Mouse (Mus musculus): Measurements from ENCODE around the gene Cdx2. TPM values are rescaled to one million over a fixed set of nuclear protein-coding genes. Genes with fewer than 3 reads are reported as not detected.

Cdx2 gene
- polyA plus RNA-seq, 1 experiment from 2014 or later, result not detected

DNA sequence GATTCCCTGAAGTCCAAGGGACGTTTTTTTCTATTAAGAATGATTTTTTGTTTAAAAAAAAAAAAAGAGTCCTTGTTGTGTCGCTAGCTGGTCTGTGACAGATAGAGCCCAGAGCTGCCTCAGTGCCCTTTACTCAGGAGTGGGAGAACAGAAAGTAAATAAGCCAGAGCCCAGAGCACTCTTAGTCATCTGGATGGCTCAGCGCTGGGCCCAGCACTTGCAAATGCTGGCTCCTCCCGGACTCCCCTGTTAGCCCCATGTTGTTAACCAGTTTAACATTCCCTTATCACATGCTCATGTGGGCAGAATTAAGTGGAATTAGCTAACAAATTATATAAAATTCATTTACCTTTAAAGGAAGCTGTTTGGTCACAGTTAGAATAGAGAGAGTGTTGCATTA lies 43.1 kb downstream of the Cdx2 start:
- WGBS, result 25% methylated on average over 4 of the region's 4 CpGs

GRCm38 (mm10) chr5:147261899-147262541 lies 45.0 kb downstream of the Cdx2 start:
- no peak for ATAC-seq (replicated peaks; ENCODE audit: low FRiP score)
- H3K27ac ChIP-seq, result no peak overlapping the region
- no peaks in the 10 kb centered on the region for H3K4me1 ChIP-seq
- H3K36me3 ChIP-seq, result no peaks in the 10 kb centered on the region
- 43% methylated on average over 11 of the region's 11 CpGs for WGBS
- H3K4me2 ChIP-seq, result no peak overlapping the region
- no peak overlapping the region for H3K4me3 ChIP-seq (replicated peaks)
- H3K9ac ChIP-seq, result no peak overlapping the region
- H3K27me3 ChIP-seq, result peaks cover 65% of the 10 kb centered on the region
- H3K9me3 ChIP-seq (replicated peaks), result no peaks in the 10 kb centered on the region; the same call in 1 of the 2 replicates

More for the DNA sequence above, 43.1 kb downstream of the Cdx2 start:
- H3K9ac ChIP-seq, result no peak overlapping the region
- no peak overlapping the region for H3K27ac ChIP-seq
- ATAC-seq (replicated peaks; ENCODE audit: low FRiP score), result no peak
- no peaks in the 10 kb centered on the region for H3K9me3 ChIP-seq (replicated peaks)
- no peaks in the 10 kb centered on the region for H3K4me1 ChIP-seq
- peaks cover 85% of the 10 kb centered on the region for H3K27me3 ChIP-seq
- no peak overlapping the region for H3K4me3 ChIP-seq (replicated peaks)
- no peaks in the 10 kb centered on the region for H3K36me3 ChIP-seq
- H3K4me2 ChIP-seq, result no peak overlapping the region

DNA sequence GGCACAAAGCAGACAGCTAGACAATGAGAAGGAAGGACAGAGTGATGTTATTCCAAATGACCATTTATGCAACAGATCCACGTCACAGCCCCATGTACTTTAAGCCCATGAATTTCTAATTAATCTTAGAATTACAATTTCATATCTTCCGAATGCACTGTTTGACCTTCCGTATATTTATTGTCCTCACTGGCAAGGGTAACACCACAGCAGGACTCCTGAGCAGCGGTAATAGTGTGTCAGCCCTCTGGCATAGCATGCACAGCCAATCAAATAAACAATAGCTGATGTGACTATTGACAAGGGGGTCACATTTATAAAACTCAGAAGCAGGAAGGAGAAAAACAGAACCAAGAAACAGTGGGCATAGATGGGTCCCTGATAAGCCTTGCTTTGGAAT lies 46.3 kb downstream of the Cdx2 start:
- no peaks in the 10 kb centered on the region; the same call in 1 of the 2 replicates for H3K9me3 ChIP-seq (replicated peaks)
- WGBS, result 83% methylated on average over 4 of the region's 4 CpGs

DNA sequence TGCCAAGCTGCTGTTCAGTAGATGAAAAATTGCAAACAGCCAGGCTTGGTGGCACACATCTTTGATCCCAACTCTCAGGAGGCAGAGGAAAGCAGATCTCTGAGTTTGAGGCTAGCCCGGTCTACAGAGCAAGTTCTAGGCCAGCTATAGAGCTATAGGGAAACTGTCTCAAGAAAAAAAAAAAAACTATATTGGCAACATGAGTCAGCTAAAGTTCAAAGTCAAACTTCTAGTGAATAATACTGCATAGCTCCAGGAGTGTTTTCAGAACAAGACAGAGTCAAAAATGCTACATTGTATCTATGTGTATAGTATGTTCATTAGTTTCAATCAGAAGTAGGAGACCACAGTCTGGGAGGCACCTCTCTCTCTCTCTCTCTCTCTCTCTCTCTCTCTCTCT lies 46.9 kb downstream of the Cdx2 start:
- no peak for ATAC-seq (replicated peaks; ENCODE audit: low FRiP score)
- H3K4me1 ChIP-seq, result no peaks in the 10 kb centered on the region
- WGBS, result 91% methylated on average over 1 of the region's 1 CpGs
- H3K27ac ChIP-seq, result no peak overlapping the region
- peaks cover 47% of the 10 kb centered on the region for H3K27me3 ChIP-seq
- no peak overlapping the region for H3K4me2 ChIP-seq
- no peak overlapping the region for H3K4me3 ChIP-seq (replicated peaks)
- H3K9ac ChIP-seq, result no peak overlapping the region
- H3K9me3 ChIP-seq (replicated peaks), result no peaks in the 10 kb centered on the region; the same call in 1 of the 2 replicates
- no peaks in the 10 kb centered on the region for H3K36me3 ChIP-seq

More for the DNA sequence above, 46.3 kb downstream of the Cdx2 start:
- Histone ChIP-seq H3K27ac (no peak overlapping the region), H3K4me1 (no peaks in the 10 kb centered on the region), H3K27me3 (peaks cover 53% of the 10 kb centered on the region), H3K36me3 (no peaks in the 10 kb centered on the region), H3K9ac (no peak overlapping the region), H3K4me3 (replicated peaks) (no peak overlapping the region), H3K4me2 (no peak overlapping the region)
- no peak for ATAC-seq (replicated peaks; ENCODE audit: low FRiP score)

Small RNA genes within 50 kb of the gene (microRNA-seq; reads per million reads assigned to microRNA genes)
- gene Mir7k, result not detected

Other genes starting within 250 kb of the Cdx2 start
- gene Lnx2, start 230.7 kb downstream of the Cdx2 start, polyA plus RNA-seq (2015; fragmentation: Nextera tagmentation; extraction: Ambion mirVana), result 14.6 and 15.4 TPM in 2 replicates
- gene Polr1d, start 230.2 kb downstream of the Cdx2 start, polyA plus RNA-seq (2015; fragmentation: Nextera tagmentation; extraction: Ambion mirVana), result 139 and 154 TPM in 2 replicates
- gene Gsx1, start 118.6 kb downstream of the Cdx2 start, polyA plus RNA-seq (2015; fragmentation: Nextera tagmentation; extraction: Ambion mirVana), result not detected in 2 replicates
- gene Pdx1, start 37.3 kb downstream of the Cdx2 start, polyA plus RNA-seq (2015; fragmentation: Nextera tagmentation; extraction: Ambion mirVana), result not detected in 2 replicates
- not detected in 2 replicates for gene Urad, start 15.2 kb upstream of the Cdx2 start, polyA plus RNA-seq (2015; fragmentation: Nextera tagmentation; extraction: Ambion mirVana)
- gene Flt3, start 93.2 kb upstream of the Cdx2 start, polyA plus RNA-seq (2015; fragmentation: Nextera tagmentation; extraction: Ambion mirVana), result 0.05 and 0.18 TPM in 2 replicates
- gene Pan3, start 122.9 kb upstream of the Cdx2 start, polyA plus RNA-seq (2015; fragmentation: Nextera tagmentation; extraction: Ambion mirVana), result 73.7 and 77.6 TPM in 2 replicates

All from kidney, embryonic 15.5 days (tissue).